Mouse (Mus musculus): ENCODE results near the gene Gm4305. TPM values are rescaled to one million over a fixed set of nuclear protein-coding genes. Genes with fewer than 3 reads are reported as not detected.
"Not testable (repeated sequence)": the region's sequence is repeated elsewhere in the genome, so short reads cannot be mapped to it uniquely, and the experiment has no call there.

Gene Gm4305
- polyA plus RNA-seq (2016; fragmentation: Nextera tagmentation; extraction: Ambion mirVana), result not detected in 2 replicates

GRCm38 (mm10) chr10:100350793-100351192, at the start of gene Gm4305:
Gene Gm4305, plus strand, starts transcription at chr10:100351093.
- WGBS, result no CpG with 5 or more reads among the region's 3 CpGs
- H3K9me3 ChIP-seq (replicated peaks); H3K4me3 ChIP-seq; H3K27me3 ChIP-seq (ENCODE audit: low read depth, poor library complexity, severe bottlenecking); H3K36me3 ChIP-seq; DNase-seq (ENCODE audit: low spot score); H3K27ac ChIP-seq (replicated peaks); H3K4me1 ChIP-seq: not testable (repeated sequence)

GRCm38 (mm10) chr10:100335376-100335775, 15.5 kb upstream of the Gm4305 start, which contains the start of gene Gm4301:
Gene Gm4301, plus strand, starts transcription at chr10:100335676.
- H3K27me3 ChIP-seq (ENCODE audit: low read depth, poor library complexity, severe bottlenecking); H3K4me1 ChIP-seq; H3K27ac ChIP-seq (replicated peaks); H3K4me3 ChIP-seq; H3K9me3 ChIP-seq (replicated peaks); DNase-seq (ENCODE audit: low spot score); H3K36me3 ChIP-seq: not testable (repeated sequence)
- WGBS, result no CpG with 5 or more reads among the region's 2 CpGs

- H3K27me3 ChIP-seq (ENCODE audit: low read depth, poor library complexity, severe bottlenecking); H3K27ac ChIP-seq (replicated peaks); H3K4me3 ChIP-seq; H3K4me1 ChIP-seq; DNase-seq (ENCODE audit: low spot score); H3K9me3 ChIP-seq (replicated peaks); H3K36me3 ChIP-seq: not testable (repeated sequence)
- no CpG with 5 or more reads among the region's 3 CpGs for WGBS
Measured at GRCm38 (mm10) chr10:100340536-100340935, 10.4 kb upstream of the Gm4305 start, which contains the start of gene Gm4302. Gene Gm4302, plus strand, starts transcription at chr10:100340836.

GRCm38 (mm10) chr10:100345672-100346071, 5.2 kb upstream of the Gm4305 start, which contains the start of gene Gm4303:
Gene Gm4303, plus strand, starts transcription at chr10:100345972.
- H3K36me3 ChIP-seq; H3K27me3 ChIP-seq (ENCODE audit: low read depth, poor library complexity, severe bottlenecking); DNase-seq (ENCODE audit: low spot score); H3K4me1 ChIP-seq; H3K9me3 ChIP-seq (replicated peaks); H3K4me3 ChIP-seq; H3K27ac ChIP-seq (replicated peaks): not testable (repeated sequence)
- no CpG with 5 or more reads among the region's 3 CpGs for WGBS

GRCm38 (mm10) chr10:100356841-100357240, 5.9 kb downstream of the Gm4305 start:
- H3K36me3 ChIP-seq; H3K27me3 ChIP-seq (ENCODE audit: low read depth, poor library complexity, severe bottlenecking); H3K4me1 ChIP-seq; H3K4me3 ChIP-seq; H3K9me3 ChIP-seq (replicated peaks); H3K27ac ChIP-seq (replicated peaks); DNase-seq (ENCODE audit: low spot score): not testable (repeated sequence)
- 77% methylated on average over 2 of the region's 2 CpGs for WGBS

GRCm38 (mm10) chr10:100361038-100361437, 10.1 kb downstream of the Gm4305 start, which contains the start of gene Gm4307:
Gene Gm4307, plus strand, starts transcription at chr10:100361338.
- not testable (repeated sequence) for H3K36me3 ChIP-seq; H3K9me3 ChIP-seq (replicated peaks); H3K4me1 ChIP-seq; H3K27me3 ChIP-seq (ENCODE audit: low read depth, poor library complexity, severe bottlenecking); H3K4me3 ChIP-seq; DNase-seq (ENCODE audit: low spot score); H3K27ac ChIP-seq (replicated peaks)
- no CpG with 5 or more reads among the region's 3 CpGs for WGBS

- no CpG with 5 or more reads among the region's 2 CpGs for WGBS
- not testable (repeated sequence) for H3K36me3 ChIP-seq; H3K27me3 ChIP-seq (ENCODE audit: low read depth, poor library complexity, severe bottlenecking); H3K4me3 ChIP-seq; H3K4me1 ChIP-seq; DNase-seq (ENCODE audit: low spot score); H3K27ac ChIP-seq (replicated peaks); H3K9me3 ChIP-seq (replicated peaks)
Measured at GRCm38 (mm10) chr10:100382460-100382859, 31.6 kb downstream of the Gm4305 start, which contains the start of gene Gm4312. Gene Gm4312, minus strand, starts transcription at chr10:100382560.

Other genes with a start within 250 kb of the Gm4305 start
- not detected in 2 replicates for gene Gm4301, start 15.4 kb upstream of the Gm4305 start, polyA plus RNA-seq (2016; fragmentation: Nextera tagmentation; extraction: Ambion mirVana)
- not detected in 2 replicates for gene Gm4302, start 10.3 kb upstream of the Gm4305 start, polyA plus RNA-seq (2016; fragmentation: Nextera tagmentation; extraction: Ambion mirVana)
- gene Gm4303, start 5.1 kb upstream of the Gm4305 start, polyA plus RNA-seq (2016; fragmentation: Nextera tagmentation; extraction: Ambion mirVana), result not detected in 2 replicates
- not detected in 2 replicates for gene Gm4307, start 10.2 kb downstream of the Gm4305 start, polyA plus RNA-seq (2016; fragmentation: Nextera tagmentation; extraction: Ambion mirVana)
- gene Gm4312, start 31.5 kb downstream of the Gm4305 start, polyA plus RNA-seq (2016; fragmentation: Nextera tagmentation; extraction: Ambion mirVana), result not detected in 2 replicates
- 17.4 and 19.1 TPM in 2 replicates for gene Tmtc3, start 136.3 kb downstream of the Gm4305 start, polyA plus RNA-seq (2016; fragmentation: Nextera tagmentation; extraction: Ambion mirVana)
- 5.0 and 5.8 TPM in 2 replicates for gene Cep290, start 136.5 kb downstream of the Gm4305 start, polyA plus RNA-seq (2016; fragmentation: Nextera tagmentation; extraction: Ambion mirVana)
- 10.4 and 11.0 TPM in 2 replicates for gene 4930430F08Rik, start 239.3 kb downstream of the Gm4305 start, polyA plus RNA-seq (2016; fragmentation: Nextera tagmentation; extraction: Ambion mirVana)
- not detected in 2 replicates for gene 1700017N19Rik, start 239.4 kb downstream of the Gm4305 start, polyA plus RNA-seq (2016; fragmentation: Nextera tagmentation; extraction: Ambion mirVana)

Data from midbrain, embryonic 10.5 days (tissue).